ENCODE assay signal across 32 mouse cellular contexts in the genomic region with DNA sequence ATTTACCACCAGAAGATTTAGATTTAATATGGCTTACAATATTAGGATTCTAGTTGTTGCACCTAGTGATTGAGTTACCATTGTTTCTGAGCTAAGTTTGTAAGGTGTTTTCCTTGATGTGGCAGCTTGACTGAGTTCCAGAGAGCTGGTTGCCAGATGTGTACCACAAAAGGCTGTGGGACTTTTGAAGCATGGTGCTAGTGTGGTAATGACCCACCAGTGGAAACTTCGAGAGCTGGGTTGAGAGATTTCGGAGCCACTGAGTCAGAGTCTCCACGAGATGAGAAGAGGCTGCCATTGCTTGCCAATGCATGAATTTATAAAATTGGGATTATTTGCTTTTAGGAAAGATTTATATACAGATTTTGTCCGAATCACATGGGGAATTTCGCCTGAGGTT. TPM values are rescaled to one million over a fixed set of nuclear protein-coding genes. Genes with fewer than 3 reads are reported as not detected.
"Had no signal": no experiment of that assay in that cellular context is flagged by ENCODE, and none has a peak within 500 bp of the region (broad histone marks: within the 10 kb centered on the region; RNA-seq: fewer than 3 reads in every experiment).

No protein-coding gene starts in this region.

- H3K4me1 ChIP-seq: heart, embryonic 12.5 days; heart, embryonic 13.5 days; heart, embryonic 15.5 days; hindbrain, embryonic 10.5 days; hindbrain, embryonic 12.5 days; hindbrain, embryonic 13.5 days; hindbrain, embryonic 15.5 days; intestine, embryonic 15.5 days; kidney, embryonic 15.5 days had no signal

- H3K4me3 ChIP-seq: heart, embryonic 12.5 days; heart, embryonic 13.5 days; heart, embryonic 15.5 days; hindbrain, embryonic 10.5 days; hindbrain, embryonic 12.5 days; hindbrain, embryonic 13.5 days; hindbrain, embryonic 15.5 days; intestine, embryonic 15.5 days; kidney, embryonic 15.5 days; layer of hippocampus, adult 2 months; left cerebral cortex, adult 2 months had no signal

- H3K9ac ChIP-seq: heart, embryonic 12.5 days; heart, embryonic 13.5 days; heart, embryonic 15.5 days; hindbrain, embryonic 12.5 days; hindbrain, embryonic 13.5 days; hindbrain, embryonic 14.5 days; hindbrain, embryonic 15.5 days; intestine, embryonic 15.5 days; kidney, embryonic 15.5 days had no signal

- H3K36me3 ChIP-seq: heart, embryonic 12.5 days; heart, embryonic 13.5 days; heart, embryonic 15.5 days; hindbrain, embryonic 10.5 days; hindbrain, embryonic 12.5 days; hindbrain, embryonic 13.5 days; hindbrain, embryonic 15.5 days; intestine, embryonic 15.5 days; kidney, embryonic 15.5 days had no signal

- DNase-seq: heart, postnatal 10 days; heart, postnatal 14 days; heart, postnatal 36 days; heart, postnatal 4 days; kidney, adult 11 months; kidney, adult 18-20 months; kidney, adult 2 months; kidney, adult 8-10 months; kidney, adult 9 months; kidney, postnatal 10 days; kidney, postnatal 14 days; kidney, postnatal 25 days; kidney, postnatal 36 days; kidney, postnatal 4 days; layer of hippocampus, adult 9-11 months; layer of hippocampus, postnatal 36 days had no signal

- H3K4me2 ChIP-seq: heart, embryonic 11.5 days; heart, embryonic 12.5 days; heart, embryonic 13.5 days; heart, embryonic 15.5 days; hindbrain, embryonic 12.5 days; hindbrain, embryonic 13.5 days; hindbrain, embryonic 14.5 days; hindbrain, embryonic 15.5 days; intestine, embryonic 15.5 days; kidney, embryonic 15.5 days had no signal

- H3K9me3 ChIP-seq: heart, embryonic 12.5 days; heart, embryonic 13.5 days; heart, embryonic 15.5 days; hindbrain, embryonic 10.5 days; hindbrain, embryonic 12.5 days; hindbrain, embryonic 13.5 days; hindbrain, embryonic 15.5 days; intestine, embryonic 15.5 days; kidney, embryonic 15.5 days had no signal

- H3K27ac ChIP-seq: heart, embryonic 13.5 days; heart, embryonic 15.5 days; hindbrain, embryonic 10.5 days; hindbrain, embryonic 12.5 days; hindbrain, embryonic 13.5 days; hindbrain, embryonic 14.5 days; hindbrain, embryonic 15.5 days; hindbrain, postnatal 0 days; intestine, embryonic 15.5 days; kidney, embryonic 15.5 days; kidney, postnatal 0 days; layer of hippocampus, adult 2 months; left cerebral cortex, adult 2 months had no signal

- H3K27me3 ChIP-seq: heart, embryonic 12.5 days; heart, embryonic 13.5 days; heart, embryonic 15.5 days; hindbrain, embryonic 12.5 days; hindbrain, embryonic 13.5 days; hindbrain, embryonic 15.5 days; intestine, embryonic 15.5 days; kidney, embryonic 15.5 days had no signal

RNA-seq across cellular contexts. Expression of a gene that starts 34.2 kb away (rescaled TPM):
- polyA plus RNA-seq: inflammation-experienced regulatory T-cells, adult 6 months had no signal
